Mouse (Mus musculus) E14TG2a.4 (cell line): ENCODE measurements around the gene Zhx3.

Experiments used
- CTCF ChIP-seq: conservative IDR thresholded peaks from 2 replicates; pipeline ENCODE4 v1.5.1; 2014; ENCODE audit warnings: low read length
- NANOG ChIP-seq: IDR thresholded peaks from 2 replicates; pipeline ENCODE4 v1.6.1; 2014; ENCODE audit warnings: borderline replicate concordance, low read length, mixed read lengths

DNA sequence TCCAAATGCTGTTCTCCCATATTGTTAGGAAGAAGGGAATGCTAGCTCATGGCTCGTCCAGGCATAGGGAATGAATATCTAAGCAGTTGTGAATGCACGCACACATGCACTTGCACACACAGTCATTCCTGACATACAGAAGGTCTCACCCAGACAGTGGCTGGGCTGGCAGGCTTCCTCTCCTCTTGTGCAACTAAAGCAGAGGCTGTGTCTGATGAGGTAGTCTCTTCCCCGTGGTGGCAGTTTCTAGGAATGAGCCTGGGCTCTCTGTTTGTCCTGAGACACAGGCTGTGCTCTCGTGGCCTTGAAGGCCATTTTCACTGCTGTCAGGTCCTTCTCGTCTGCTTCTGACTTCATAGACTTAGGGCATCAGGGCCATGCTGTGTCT lies 128.0 kb downstream of the Zhx3 start:
- TF ChIP-seq NANOG (no peak), CTCF (no peak)
